Mouse (Mus musculus) hindbrain, embryonic 11.5 days (tissue): ENCODE results near the gene Apbb2. TPM values are rescaled to one million over a fixed set of nuclear protein-coding genes. Genes with fewer than 3 reads are reported as not detected.

Experiments
- ATAC-seq: fragments of 200-750 bp; cut with Nextera tagmentation; 2 replicates; pipeline ENCODE4 v1.8.0; 2017; ENCODE audit warnings: mild to moderate bottlenecking, moderate TSS enrichment, moderate library complexity; ENCODE audit not compliant: low FRiP score
- DNase-seq: peaks from one replicate; pipeline ENCODE4 v3.0.0-alpha.2; 2015; ENCODE audit warnings: low spot score
- H3K27ac ChIP-seq: fragments of 300-500 bp; sonication (generic); 2 replicates; pipeline ENCODE4 v1.5.1; 2014; ENCODE audit warnings: mild to moderate bottlenecking, low read depth, low read length
- H3K27me3 ChIP-seq: fragments of 300-500 bp; sonication (generic); 2 replicates; pipeline ENCODE4 v1.6.1; 2014; ENCODE audit warnings: mild to moderate bottlenecking, low read length, moderate library complexity, mixed read lengths; ENCODE audit not compliant: control insufficient read depth, insufficient read depth
- H3K36me3 ChIP-seq: fragments of 300-500 bp; sonication (generic); 2 replicates; pipeline ENCODE4 v1.6.1; 2014; ENCODE audit warnings: mild to moderate bottlenecking, low read length, moderate library complexity, mixed read lengths; ENCODE audit not compliant: control insufficient read depth, insufficient read depth
- H3K4me1 ChIP-seq: fragments of 300-500 bp; sonication (generic); replicated peaks from 2 replicates; pipeline ENCODE4 v1.6.1; 2014; ENCODE audit warnings: low read length, mixed read lengths; ENCODE audit not compliant: control insufficient read depth, insufficient read depth
- H3K4me2 ChIP-seq: fragments of 300-500 bp; sonication (generic); replicated peaks from 2 replicates; pipeline ENCODE4 v1.6.1; 2014; ENCODE audit warnings: mild to moderate bottlenecking, low read depth, low read length
- H3K4me3 ChIP-seq: fragments of 300-500 bp; sonication (generic); 2 replicates; pipeline ENCODE4 v1.5.1; 2014; ENCODE audit warnings: low read depth, low read length
- H3K9ac ChIP-seq: fragments of 300-500 bp; sonication (generic); 2 replicates; pipeline ENCODE4 v1.6.1; 2014; ENCODE audit warnings: low read depth, low read length
- H3K9me3 ChIP-seq: fragments of 300-500 bp; sonication (generic); 2 replicates; pipeline ENCODE4 v1.6.1; 2016; ENCODE audit warnings: low read length; ENCODE audit not compliant: control insufficient read depth
- WGBS: fragments of 180-500 bp; shearing (Covaris S2); extraction: QIAGEN DNeasy Blood & Tissue Kit; methylation state at CpG from one replicate; pipeline ENCODE4 v1.1.7; 2014; 5-methylcytosine and 5-hydroxymethylcytosine counted together
- polyA plus RNA-seq: library from polyadenylated mRNA; unstranded; fragments of >200 nt; fragmentation: Nextera tagmentation; extraction: Ambion mirVana; gene quantifications from 2 replicates; pipeline ENCODE4 v1.2.1, GENCODE M21; 2014

The Apbb2 gene
- polyA plus RNA-seq, 1 experiment from 2014 or later, result 43.0 TPM

- Histone ChIP-seq H3K27ac (peak overlapping the region; percentile 7; the same call in 1 of the 2 replicates), H3K9ac (no peak overlapping the region), H3K36me3 (no peaks in the 10 kb centered on the region), H3K4me2 (no peak overlapping the region), H3K9me3 (no peaks in the 10 kb centered on the region), H3K4me1 (no peaks in the 10 kb centered on the region), H3K27me3 (no peaks in the 10 kb centered on the region), H3K4me3 (no peak overlapping the region)
- ATAC-seq (peak; percentile 51; the same call in 1 of the 2 replicates), DNase-seq (peak; percentile 41)
- 63% methylated on average over 7 of the region's 7 CpGs for WGBS
These were observed 202.7 kb downstream of the Apbb2 start for GRCm38 (mm10) chr5:66415700-66416543.

GRCm38 (mm10) chr5:66415033-66415697, 203.4 kb downstream of the Apbb2 start:
- no peaks in the 10 kb centered on the region for H3K27me3 ChIP-seq
- no peak for DNase-seq
- no peak overlapping the region for H3K4me3 ChIP-seq
- H3K9ac ChIP-seq, result no peak overlapping the region
- WGBS, result 64% methylated on average over 9 of the region's 9 CpGs
- H3K36me3 ChIP-seq, result no peaks in the 10 kb centered on the region
- peak overlapping the region; percentile 7; the same call in 1 of the 2 replicates for H3K27ac ChIP-seq
- H3K9me3 ChIP-seq, result no peaks in the 10 kb centered on the region
- no peaks in the 10 kb centered on the region for H3K4me1 ChIP-seq
- ATAC-seq, result peak; percentile 63; the same call in 1 of the 2 replicates
- H3K4me2 ChIP-seq, result no peak overlapping the region

GRCm38 (mm10) chr5:66413402-66413801, 205.2 kb downstream of the Apbb2 start:
- H3K36me3 ChIP-seq, result no peaks in the 10 kb centered on the region

GRCm38 (mm10) chr5:66412821-66413220, 205.8 kb downstream of the Apbb2 start:
- no peak for DNase-seq
- no peaks in the 10 kb centered on the region for H3K36me3 ChIP-seq
- no peak overlapping the region for H3K4me2 ChIP-seq
- ATAC-seq, result no peak
- WGBS, result 89% methylated on average over 3 of the region's 3 CpGs
- H3K9ac ChIP-seq, result no peak overlapping the region
- H3K9me3 ChIP-seq, result no peaks in the 10 kb centered on the region
- no peaks in the 10 kb centered on the region for H3K27me3 ChIP-seq
- H3K4me3 ChIP-seq, result no peak overlapping the region
- H3K27ac ChIP-seq, result no peak overlapping the region
- no peaks in the 10 kb centered on the region for H3K4me1 ChIP-seq

More at GRCm38 (mm10) chr5:66413402-66413801, 205.2 kb downstream of the Apbb2 start:
- no peak for ATAC-seq
- WGBS, result 60% methylated on average over 5 of the region's 5 CpGs
- no peak for DNase-seq
- Histone ChIP-seq H3K4me2 (no peak overlapping the region), H3K27ac (no peak overlapping the region), H3K4me1 (no peaks in the 10 kb centered on the region), H3K27me3 (no peaks in the 10 kb centered on the region), H3K9me3 (no peaks in the 10 kb centered on the region), H3K4me3 (no peak overlapping the region), H3K9ac (no peak overlapping the region)

GRCm38 (mm10) chr5:66408546-66408945, 210.0 kb downstream of the Apbb2 start:
- no peak for ATAC-seq
- H3K4me3 ChIP-seq, result no peak overlapping the region
- H3K4me1 ChIP-seq, result no peaks in the 10 kb centered on the region
- WGBS, result 73% methylated on average over 5 of the region's 5 CpGs
- H3K4me2 ChIP-seq, result no peak overlapping the region
- H3K27ac ChIP-seq, result no peak overlapping the region
- H3K36me3 ChIP-seq, result no peaks in the 10 kb centered on the region
- DNase-seq, result no peak
- H3K27me3 ChIP-seq, result no peaks in the 10 kb centered on the region
- no peaks in the 10 kb centered on the region for H3K9me3 ChIP-seq
- no peak overlapping the region for H3K9ac ChIP-seq

GRCm38 (mm10) chr5:66407948-66408347, 210.6 kb downstream of the Apbb2 start:
- Histone ChIP-seq H3K4me2 (no peak overlapping the region), H3K4me1 (no peaks in the 10 kb centered on the region), H3K9ac (no peak overlapping the region), H3K27me3 (no peaks in the 10 kb centered on the region), H3K9me3 (no peaks in the 10 kb centered on the region), H3K36me3 (no peaks in the 10 kb centered on the region), H3K4me3 (no peak overlapping the region), H3K27ac (no peak overlapping the region)
- WGBS, result 66% methylated on average over 3 of the region's 5 CpGs
- ATAC-seq (0 out of 2 replicates have a peak, but pooled peaks have one; percentile 25), DNase-seq (no peak)

- H3K4me2 ChIP-seq, result no peak overlapping the region
- DNase-seq (no peak), ATAC-seq (no peak)
- no peaks in the 10 kb centered on the region for H3K36me3 ChIP-seq
- H3K27ac ChIP-seq, result no peak overlapping the region
- no peak overlapping the region for H3K9ac ChIP-seq
- H3K27me3 ChIP-seq, result no peaks in the 10 kb centered on the region
- H3K9me3 ChIP-seq, result no peaks in the 10 kb centered on the region
- H3K4me3 ChIP-seq, result no peak overlapping the region
- 87% methylated on average over 7 of the region's 7 CpGs for WGBS
- no peaks in the 10 kb centered on the region for H3K4me1 ChIP-seq
These were observed 212.2 kb downstream of the Apbb2 start for GRCm38 (mm10) chr5:66406431-66406830.

- Histone ChIP-seq H3K9me3 (no peaks in the 10 kb centered on the region), H3K27ac (no peak overlapping the region), H3K27me3 (no peaks in the 10 kb centered on the region), H3K4me2 (no peak overlapping the region), H3K4me3 (no peak overlapping the region), H3K36me3 (no peaks in the 10 kb centered on the region), H3K4me1 (no peaks in the 10 kb centered on the region), H3K9ac (no peak overlapping the region)
- DNase-seq (no peak), ATAC-seq (no peak)
- 72% methylated on average over 12 of the region's 12 CpGs for WGBS
These were observed 212.7 kb downstream of the Apbb2 start for GRCm38 (mm10) chr5:66405731-66406399.
